Mouse (Mus musculus): ENCODE results near the gene Lrrc27.

- TF ChIP-seq CTCF (IDR thresholded peaks at IDR 0.05; ENCODE audit: control insufficient read depth, insufficient read depth, insufficient read length), result no peak
- TF ChIP-seq MYOD1 (IDR thresholded peaks at IDR 0.05; ENCODE audit: control insufficient read depth, insufficient read length, low read depth), result no peak
- TF ChIP-seq MAX (IDR thresholded peaks at IDR 0.05), result no peak
- no peak for TF ChIP-seq USF1 (IDR thresholded peaks at IDR 0.05; ENCODE audit: low read depth)
- TF ChIP-seq CEBPB (IDR thresholded peaks at IDR 0.05; ENCODE audit: low read depth), result no peak
- no peak for TF ChIP-seq FOSL1 (IDR thresholded peaks at IDR 0.05; ENCODE audit: insufficient read depth, low read length, poor library complexity, severe bottlenecking)
Observed at GRCm38 (mm10) chr7:139254626-139255025, 41.8 kb downstream of the Lrrc27 start.
